Mouse (Mus musculus): ENCODE measurements around the gene Gatd1. TPM values are rescaled to one million over a fixed set of nuclear protein-coding genes. Genes with fewer than 3 reads are reported as not detected.

The Gatd1 gene
- 44.5 and 56.4 TPM in 2 replicates for polyA plus RNA-seq (2016; fragmentation: Nextera tagmentation; extraction: Ambion mirVana)

DNA sequence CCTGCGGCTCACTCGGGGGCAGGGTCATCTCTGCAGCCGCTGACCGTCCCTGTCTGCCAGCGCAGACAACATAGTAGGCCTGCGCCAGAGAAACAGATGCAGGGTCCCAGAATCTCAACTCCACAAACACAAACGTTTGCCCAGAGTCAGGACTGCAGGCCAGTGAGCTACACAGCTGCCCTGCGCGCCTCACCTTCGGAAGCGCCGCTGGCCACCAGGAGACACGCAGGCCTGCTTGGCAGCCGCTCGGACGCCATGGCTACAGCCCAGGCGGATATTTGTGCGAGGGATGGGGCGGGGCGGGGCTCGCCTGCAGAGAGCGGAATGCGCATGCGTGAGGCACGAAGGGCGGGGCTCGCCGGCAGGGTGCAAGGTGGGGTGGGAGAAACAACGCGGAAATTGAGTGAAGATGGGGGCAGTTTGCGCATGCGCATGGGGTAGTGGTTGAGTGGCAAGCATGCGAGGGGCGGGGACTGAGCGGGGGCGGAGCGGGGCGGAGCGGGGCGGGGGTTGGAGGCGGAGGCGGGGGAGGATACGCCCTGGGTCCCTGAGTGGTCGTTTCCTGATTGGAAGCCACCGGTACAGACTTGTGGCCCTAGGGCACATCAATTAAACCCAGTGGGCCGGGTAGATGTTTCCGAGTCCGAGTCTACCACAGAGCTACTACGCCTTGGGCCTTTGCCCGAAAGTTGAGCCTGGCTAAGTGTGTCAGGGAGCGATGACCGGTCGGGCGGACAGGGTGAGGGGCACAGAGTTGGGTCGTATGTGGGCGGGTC lies at the start of gene Gatd1:
Gene Gatd1 (minus strand): TSS at position 328 of the 776 bp plus-strand sequence.
- no peaks in the 10 kb centered on the region for H3K9me3 ChIP-seq (replicated peaks)
- peak; percentile 100 for DNase-seq (ENCODE audit: low spot score)
- H3K36me3 ChIP-seq, result peaks cover 28% of the 10 kb centered on the region
- H3K27ac ChIP-seq, result peak within 1 kb of the TSS; percentile 88
- H3K27me3 ChIP-seq (ENCODE audit: low read depth, poor library complexity, severe bottlenecking), result no peaks in the 10 kb centered on the region
- H3K4me1 ChIP-seq, result peaks cover 21% of the 10 kb centered on the region
- WGBS, result under 1% methylated on average over 56 of the region's 56 CpGs
- peak within 1 kb of the TSS; percentile 70 for H3K4me3 ChIP-seq

DNA sequence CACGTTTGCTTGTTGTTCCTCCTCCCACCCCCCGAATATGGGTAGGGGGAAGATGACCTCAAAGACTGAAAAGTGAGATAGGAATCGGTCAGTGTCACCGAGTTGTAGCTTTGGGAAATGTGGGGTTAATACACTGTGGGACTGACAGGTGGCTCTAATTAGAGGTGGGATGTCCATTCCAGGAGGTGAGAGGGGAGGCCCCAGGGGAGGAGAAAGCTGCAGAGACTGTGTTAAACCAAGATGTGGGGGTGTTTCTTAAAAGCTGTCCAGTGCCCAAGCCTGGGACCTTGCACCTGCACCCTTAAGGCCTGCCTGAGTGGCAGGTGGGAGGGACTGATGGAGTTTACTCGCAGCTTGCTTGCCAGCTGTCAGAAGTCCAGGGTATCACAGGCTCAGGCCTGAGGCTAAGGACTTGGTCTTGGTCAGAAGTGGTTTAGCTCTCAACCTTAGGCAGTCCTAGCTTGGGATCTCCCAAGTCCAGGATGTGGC lies 48.4 kb upstream of the Gatd1 start:
- peaks cover 5% of the 10 kb centered on the region; the same call in 1 of the 2 replicates for H3K36me3 ChIP-seq
- H3K27ac ChIP-seq, result 0 out of 2 replicates have a peak overlapping the region, but pooled peaks have one; percentile 68
- peaks cover 66% of the 10 kb centered on the region for H3K4me1 ChIP-seq
- DNase-seq (ENCODE audit: low spot score), result peak; percentile 59
- H3K4me3 ChIP-seq, result peak overlapping the region; percentile 59
- peaks cover 94% of the 10 kb centered on the region for H3K27me3 ChIP-seq (ENCODE audit: low read depth, poor library complexity, severe bottlenecking)
- no peaks in the 10 kb centered on the region for H3K9me3 ChIP-seq (replicated peaks)
- WGBS, result 7% methylated on average over 5 of the region's 5 CpGs

DNA sequence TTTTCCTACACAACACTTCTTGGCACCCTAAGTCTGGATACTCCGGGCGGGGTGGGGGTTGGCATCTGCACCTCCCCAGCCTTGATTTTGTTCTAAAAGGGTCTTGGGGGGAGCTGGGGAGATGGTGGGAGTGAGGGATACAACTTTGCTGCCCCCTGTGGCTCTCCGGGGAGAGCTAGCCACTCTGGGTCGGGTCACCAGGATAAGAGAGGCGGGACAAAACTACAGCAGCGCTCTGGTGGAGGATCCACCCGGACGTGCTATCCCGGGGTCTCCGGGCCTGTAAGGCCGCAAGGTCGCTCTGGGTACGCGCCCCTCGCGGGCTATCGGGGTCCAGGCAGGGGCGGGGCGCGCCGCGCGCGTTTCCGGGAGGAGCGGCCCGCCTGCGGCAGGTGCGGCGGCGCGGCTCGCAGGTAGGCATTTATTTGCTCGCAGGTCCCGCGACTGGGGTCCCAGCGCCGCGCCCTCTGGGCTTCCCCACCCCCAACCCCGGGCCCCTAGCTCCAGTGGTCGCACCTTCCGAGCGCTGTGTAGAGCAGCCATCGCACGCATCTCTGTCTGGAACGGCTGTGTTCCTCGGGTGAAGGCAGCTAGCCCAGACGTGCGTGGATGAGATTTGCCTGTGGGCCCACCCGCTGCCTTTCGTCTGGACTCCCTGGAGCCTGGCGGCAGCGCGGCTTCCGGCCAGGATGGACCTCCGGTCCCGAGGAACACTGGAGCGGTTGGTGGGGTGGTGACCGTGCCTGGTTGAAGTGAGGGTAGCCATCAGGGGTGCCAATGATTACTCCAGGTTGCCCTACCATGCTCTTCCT lies 47.8 kb upstream of the Gatd1 start:
- no peak for DNase-seq (ENCODE audit: low spot score)
- peaks cover 60% of the 10 kb centered on the region for H3K4me1 ChIP-seq
- WGBS, result 2% methylated on average over 59 of the region's 59 CpGs
- peaks cover 5% of the 10 kb centered on the region; the same call in 1 of the 2 replicates for H3K36me3 ChIP-seq
- H3K27ac ChIP-seq, result peak overlapping the region; percentile 68
- H3K9me3 ChIP-seq (replicated peaks), result no peaks in the 10 kb centered on the region
- peaks cover 99% of the 10 kb centered on the region for H3K27me3 ChIP-seq (ENCODE audit: low read depth, poor library complexity, severe bottlenecking)
- peak overlapping the region; percentile 59 for H3K4me3 ChIP-seq

DNA sequence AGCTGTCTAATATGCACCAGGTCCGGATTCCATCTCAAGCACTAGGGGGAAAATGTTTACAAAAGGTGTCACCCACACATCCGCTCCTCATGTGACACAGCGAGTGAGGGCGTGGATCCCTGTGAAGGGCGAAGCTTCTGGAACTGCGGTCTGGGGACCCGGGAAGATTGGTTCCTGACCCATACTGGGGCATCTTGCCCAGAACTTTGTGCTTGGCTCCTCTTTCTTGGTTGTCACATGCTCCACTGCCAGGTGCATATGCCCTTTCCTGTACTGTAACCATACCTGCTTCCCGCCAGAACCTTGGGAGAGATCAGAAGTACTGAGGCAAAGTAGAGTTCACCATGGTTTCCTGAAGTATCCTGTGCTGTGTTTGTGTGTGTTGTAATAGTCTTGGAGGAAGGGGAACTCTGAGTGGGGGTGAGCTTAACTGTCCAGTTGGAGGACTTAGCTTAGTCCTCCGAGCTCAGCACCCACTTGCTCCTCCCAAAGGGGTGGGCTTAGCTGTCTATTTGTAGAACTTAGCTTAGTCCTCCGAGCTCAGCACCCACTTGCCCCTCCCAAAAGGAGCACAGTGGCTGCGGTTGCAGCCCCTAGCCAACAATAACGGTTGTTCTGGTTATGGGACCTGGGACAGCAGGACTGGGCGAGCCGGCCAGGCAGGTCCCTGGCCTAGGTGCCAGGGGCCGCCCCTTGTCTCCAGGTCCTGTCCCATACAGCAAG lies 46.6 kb upstream of the Gatd1 start, which contains the start of gene Cracr2b:
Gene Cracr2b (plus strand): TSS at position 704 of the 723 bp plus-strand sequence.
- peaks cover 91% of the 10 kb centered on the region for H3K27me3 ChIP-seq (ENCODE audit: low read depth, poor library complexity, severe bottlenecking)
- DNase-seq (ENCODE audit: low spot score), result no peak

DNA sequence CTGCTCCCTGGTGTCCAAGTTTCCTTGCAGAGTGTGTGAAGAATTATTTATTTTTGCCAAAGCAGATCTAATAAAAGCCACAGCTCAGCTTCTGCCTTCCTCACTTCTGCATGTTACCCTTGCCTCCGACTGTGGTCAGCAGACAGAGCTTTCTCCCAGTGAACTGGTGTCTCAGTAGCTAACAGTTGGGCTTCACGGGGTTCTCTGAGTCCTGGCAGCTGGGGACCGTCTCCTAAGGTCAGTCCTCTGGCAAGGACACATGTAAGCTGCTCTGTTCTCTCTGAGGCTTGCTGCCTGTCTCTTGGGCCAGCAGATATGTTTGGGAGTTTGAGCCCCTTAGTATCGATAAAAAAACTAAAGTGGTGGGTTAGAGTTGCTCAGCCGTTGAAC lies 46.1 kb upstream of the Gatd1 start:
- H3K36me3 ChIP-seq, result peaks cover 5% of the 10 kb centered on the region; the same call in 1 of the 2 replicates
- no peaks in the 10 kb centered on the region for H3K9me3 ChIP-seq (replicated peaks)
- H3K4me3 ChIP-seq, result no peak overlapping the region
- 78% methylated on average over 5 of the region's 5 CpGs for WGBS
- H3K27me3 ChIP-seq (ENCODE audit: low read depth, poor library complexity, severe bottlenecking), result peaks cover 86% of the 10 kb centered on the region
- 0 out of 2 replicates have a peak overlapping the region, but pooled peaks have one; percentile 11 for H3K27ac ChIP-seq
- DNase-seq (ENCODE audit: low spot score), result no peak
- peaks cover 62% of the 10 kb centered on the region for H3K4me1 ChIP-seq

More for the DNA sequence above, 46.6 kb upstream of the Gatd1 start, which contains the start of gene Cracr2b:
- H3K4me1 ChIP-seq, result peaks cover 62% of the 10 kb centered on the region
- H3K4me3 ChIP-seq, result peak within 1 kb of the TSS; percentile 59
- WGBS, result 75% methylated on average over 15 of the region's 15 CpGs
- peak within 1 kb of the TSS; percentile 68 for H3K27ac ChIP-seq
- H3K9me3 ChIP-seq (replicated peaks), result no peaks in the 10 kb centered on the region
- peaks cover 5% of the 10 kb centered on the region; the same call in 1 of the 2 replicates for H3K36me3 ChIP-seq

DNA sequence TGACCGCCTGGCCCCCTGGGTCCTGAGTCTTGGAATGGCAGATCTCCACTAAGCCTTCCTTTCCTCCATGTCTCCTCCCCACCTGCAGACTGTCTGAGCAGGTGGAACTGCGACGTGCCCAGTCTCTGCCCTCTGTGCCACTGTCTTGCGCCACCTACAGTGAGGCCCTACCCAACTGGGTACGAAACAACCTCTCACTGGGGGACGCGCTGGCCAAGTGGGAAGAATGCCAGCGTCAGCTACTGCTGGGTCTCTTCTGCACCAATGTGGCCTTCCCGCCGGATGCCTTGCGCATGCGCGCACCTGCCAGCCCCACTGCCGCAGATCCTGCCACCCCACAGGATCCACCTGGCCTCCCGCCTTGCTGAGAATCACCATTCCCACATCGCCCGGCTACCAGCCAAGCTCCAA lies 45.4 kb upstream of the Gatd1 start:
- H3K27me3 ChIP-seq (ENCODE audit: low read depth, poor library complexity, severe bottlenecking), result peaks cover 79% of the 10 kb centered on the region
- peaks cover 5% of the 10 kb centered on the region; the same call in 1 of the 2 replicates for H3K36me3 ChIP-seq
- no peak for DNase-seq (ENCODE audit: low spot score)
- WGBS, result 85% methylated on average over 17 of the region's 17 CpGs
- no peaks in the 10 kb centered on the region for H3K9me3 ChIP-seq (replicated peaks)
- peaks cover 62% of the 10 kb centered on the region for H3K4me1 ChIP-seq
- H3K4me3 ChIP-seq, result no peak overlapping the region
- H3K27ac ChIP-seq, result no peak overlapping the region

DNA sequence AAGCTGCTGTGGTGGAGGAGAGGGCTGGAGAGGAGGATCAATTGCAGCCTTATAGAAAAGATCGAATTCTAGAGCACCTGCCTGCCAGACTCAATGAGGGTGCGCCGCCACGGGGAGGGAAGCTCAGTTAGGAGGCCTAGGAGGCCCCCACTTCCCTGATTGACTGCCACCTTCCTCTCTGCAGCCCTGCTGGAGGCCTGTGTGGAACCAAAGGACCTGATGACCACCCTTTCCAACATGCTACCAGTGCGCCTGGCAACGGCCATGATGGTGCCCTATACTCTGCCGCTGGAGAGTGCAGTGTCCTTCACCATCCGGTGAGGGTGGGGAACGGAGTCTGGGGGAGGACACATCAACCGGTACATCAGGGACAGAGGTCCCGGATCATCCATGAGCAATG lies 44.7 kb upstream of the Gatd1 start:
- WGBS, result 87% methylated on average over 11 of the region's 11 CpGs
- H3K36me3 ChIP-seq, result peaks cover 5% of the 10 kb centered on the region; the same call in 1 of the 2 replicates
- peaks cover 73% of the 10 kb centered on the region for H3K27me3 ChIP-seq (ENCODE audit: low read depth, poor library complexity, severe bottlenecking)
- peaks cover 56% of the 10 kb centered on the region for H3K4me1 ChIP-seq
- H3K4me3 ChIP-seq, result no peak overlapping the region
- no peaks in the 10 kb centered on the region for H3K9me3 ChIP-seq (replicated peaks)
- no peak for DNase-seq (ENCODE audit: low spot score)
- H3K27ac ChIP-seq, result no peak overlapping the region

DNA sequence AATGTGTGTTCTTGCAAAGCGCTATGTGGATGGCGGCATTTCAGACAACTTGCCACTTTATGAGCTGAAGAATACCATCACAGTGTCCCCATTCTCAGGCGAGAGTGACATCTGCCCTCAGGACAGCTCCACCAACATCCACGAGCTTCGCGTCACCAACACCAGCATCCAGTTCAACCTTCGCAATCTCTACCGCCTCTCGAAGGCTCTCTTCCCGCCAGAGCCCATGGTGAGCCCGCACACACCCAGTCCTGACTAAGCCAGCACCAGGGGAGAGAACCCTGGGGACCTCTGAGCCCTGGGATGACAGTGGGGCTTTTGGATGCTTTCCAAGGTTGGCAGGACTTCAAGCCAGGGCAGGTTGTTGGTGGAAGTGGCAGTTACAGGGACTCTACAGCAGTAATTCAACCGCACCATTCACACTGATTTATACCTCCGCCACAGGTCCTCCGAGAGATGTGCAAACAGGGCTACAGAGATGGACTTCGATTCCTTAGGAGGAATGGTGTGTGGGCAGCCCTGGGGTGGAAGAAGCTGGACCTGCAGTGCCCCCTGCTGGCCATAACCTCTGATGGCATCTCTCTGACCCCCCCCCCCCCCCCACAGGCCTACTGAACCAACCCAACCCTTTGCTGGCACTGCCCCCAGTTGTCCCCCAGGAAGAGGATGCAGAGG lies 44.2 kb upstream of the Gatd1 start:
- 81% methylated on average over 15 of the region's 15 CpGs for WGBS
- H3K9me3 ChIP-seq (replicated peaks), result no peaks in the 10 kb centered on the region
- peaks cover 5% of the 10 kb centered on the region; the same call in 1 of the 2 replicates for H3K36me3 ChIP-seq
- no peak overlapping the region for H3K27ac ChIP-seq
- H3K27me3 ChIP-seq (ENCODE audit: low read depth, poor library complexity, severe bottlenecking), result peaks cover 67% of the 10 kb centered on the region
- H3K4me3 ChIP-seq, result no peak overlapping the region
- H3K4me1 ChIP-seq, result peaks cover 51% of the 10 kb centered on the region
- peak; percentile 68 for DNase-seq (ENCODE audit: low spot score)

DNA sequence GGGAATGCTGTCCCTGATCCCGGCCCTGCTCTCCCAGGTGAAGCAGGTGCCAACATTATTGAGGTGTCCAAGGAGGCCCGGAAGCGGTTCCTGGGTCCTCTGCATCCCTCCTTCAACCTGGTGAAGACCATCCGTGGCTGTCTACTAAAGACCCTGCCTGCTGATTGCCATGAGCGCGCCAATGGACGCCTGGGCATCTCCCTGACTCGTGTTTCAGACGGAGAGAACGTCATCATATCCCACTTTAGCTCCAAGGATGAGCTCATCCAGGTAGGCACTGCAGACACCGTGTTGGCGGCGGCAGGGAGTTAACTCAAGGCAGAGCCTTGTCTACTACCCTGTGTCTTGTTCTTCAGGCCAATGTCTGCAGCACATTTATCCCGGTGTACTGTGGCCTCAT lies 43.3 kb upstream of the Gatd1 start:
- no peak overlapping the region for H3K27ac ChIP-seq
- H3K4me3 ChIP-seq, result no peak overlapping the region
- H3K4me1 ChIP-seq, result peaks cover 42% of the 10 kb centered on the region
- H3K9me3 ChIP-seq (replicated peaks), result no peaks in the 10 kb centered on the region
- no peak for DNase-seq (ENCODE audit: low spot score)
- peaks cover 7% of the 10 kb centered on the region for H3K36me3 ChIP-seq
- WGBS, result 91% methylated on average over 14 of the region's 14 CpGs
- peaks cover 58% of the 10 kb centered on the region for H3K27me3 ChIP-seq (ENCODE audit: low read depth, poor library complexity, severe bottlenecking)

DNA sequence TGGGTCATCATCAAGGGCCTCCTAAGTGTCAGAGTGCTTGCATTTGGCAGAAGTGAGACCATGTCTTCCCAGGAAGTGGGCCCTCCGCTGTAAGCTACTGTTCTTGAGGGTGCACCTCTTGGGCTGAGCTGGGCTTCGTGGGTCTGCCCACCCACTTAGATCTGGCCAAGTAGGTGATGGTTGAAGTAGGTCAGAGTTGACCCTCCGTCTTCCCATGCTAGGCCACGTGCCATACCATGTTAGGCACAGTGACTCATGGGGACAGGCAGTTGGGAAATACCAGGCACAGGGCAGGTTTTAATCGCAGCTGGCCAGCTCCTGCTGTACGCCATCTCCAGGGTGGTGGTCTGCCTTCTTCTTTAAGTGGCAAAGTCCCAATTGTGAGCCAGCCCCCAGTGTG lies 42.8 kb upstream of the Gatd1 start:
- Histone ChIP-seq H3K9me3 (replicated peaks) (no peaks in the 10 kb centered on the region), H3K27ac (no peak overlapping the region), H3K4me3 (no peak overlapping the region; the same call in 1 of the 2 replicates), H3K27me3 (ENCODE audit: low read depth, poor library complexity, severe bottlenecking) (peaks cover 53% of the 10 kb centered on the region), H3K4me1 (peaks cover 37% of the 10 kb centered on the region), H3K36me3 (peaks cover 12% of the 10 kb centered on the region)
- WGBS, result 86% methylated on average over 6 of the region's 6 CpGs
- DNase-seq (ENCODE audit: low spot score), result no peak

DNA sequence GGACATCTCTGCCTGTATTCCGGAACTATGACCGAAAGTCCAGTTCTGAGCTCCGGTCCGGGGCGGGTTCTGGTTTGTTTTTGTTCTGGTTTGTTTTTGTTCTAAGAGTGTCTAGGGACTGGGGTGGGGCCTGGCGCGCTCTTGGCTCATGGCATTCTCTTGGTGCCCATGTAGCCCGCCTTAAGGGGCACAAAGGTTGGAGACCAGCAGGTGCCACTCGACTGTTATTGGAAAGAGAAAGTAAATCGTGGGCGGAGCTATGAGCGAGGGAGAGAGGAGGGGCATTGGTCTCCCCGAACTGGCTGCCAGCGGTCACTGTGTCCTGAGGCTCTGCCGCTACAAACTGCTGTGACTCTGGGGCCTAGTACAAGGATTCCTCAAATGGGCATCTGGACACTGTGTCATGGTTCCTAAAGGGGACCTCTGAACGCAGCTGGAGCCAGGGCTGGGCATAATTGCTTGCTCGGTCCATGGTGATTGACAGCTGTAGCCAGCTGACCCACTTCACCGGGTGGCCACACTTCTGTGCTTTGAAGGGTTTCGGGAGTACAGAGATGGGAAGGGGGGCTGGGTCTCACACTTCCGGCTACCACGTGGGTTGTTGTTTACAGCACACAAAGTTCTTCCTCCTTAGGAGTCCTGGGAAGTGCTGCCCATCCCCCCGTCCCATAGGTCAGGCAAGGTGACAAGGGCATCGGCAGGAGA lies 41.8 kb upstream of the Gatd1 start:
- peak overlapping the region; percentile 69 for H3K27ac ChIP-seq
- peaks cover 29% of the 10 kb centered on the region for H3K4me1 ChIP-seq
- H3K27me3 ChIP-seq (ENCODE audit: low read depth, poor library complexity, severe bottlenecking), result peaks cover 44% of the 10 kb centered on the region
- no peaks in the 10 kb centered on the region for H3K9me3 ChIP-seq (replicated peaks)
- peak overlapping the region; percentile 60 for H3K4me3 ChIP-seq
- WGBS, result 1% methylated on average over 23 of the region's 23 CpGs
- peaks cover 21% of the 10 kb centered on the region for H3K36me3 ChIP-seq
- DNase-seq (ENCODE audit: low spot score), result peak; percentile 58

Data from limb, embryonic 10.5 days (tissue).